Mouse (Mus musculus) liver, embryonic 14.5 days (tissue): ENCODE data around the gene Xpo4. TPM values are rescaled to one million over a fixed set of nuclear protein-coding genes. Genes with fewer than 3 reads are reported as not detected.

Experiments used
- ATAC-seq: fragments of 200-750 bp; cut with Nextera tagmentation; 2 replicates; pipeline ENCODE4 v1.8.0; 2017; ENCODE audit warnings: moderate number of reproducible peaks, mild to moderate bottlenecking, moderate library complexity; ENCODE audit not compliant: insufficient read depth
- DNase-seq, 3 experiments: peaks; one replicate each; pipeline ENCODE4 v3.0.0-alpha.2; 2012 to 2013; ENCODE audit warnings: low read depth in 3 of 3, low spot score in 3 of 3
- H3K27ac ChIP-seq: fragments of 300-500 bp; sonication (generic); 2 replicates; pipeline ENCODE4 v1.5.1; 2014; ENCODE audit warnings: moderate library complexity, mild to moderate bottlenecking, control low read depth, inconsistent platforms
- H3K27me3 ChIP-seq: fragments of 300-500 bp; sonication (generic); 2 replicates; pipeline ENCODE4 v1.6.1; 2014; ENCODE audit warnings: mild to moderate bottlenecking, low read length, moderate library complexity; ENCODE audit not compliant: control insufficient read depth, insufficient read depth
- H3K36me3 ChIP-seq: fragments of 300-500 bp; sonication (generic); replicated peaks from 2 replicates; pipeline ENCODE4 v1.6.1; 2014; ENCODE audit warnings: low read depth; ENCODE audit not compliant: control insufficient read depth, insufficient read depth
- H3K4me1 ChIP-seq, 2 experiments: fragments of 200-500 bp in 1 of 2; fragments of 300-500 bp in 1 of 2; sonication (generic) in 1 of 2; replicated peaks; 2 replicates each; pipeline ENCODE4 v1.6.1; 2012 to 2014; ENCODE audit warnings: antibody characterized with exemption in 1 of 2, inconsistent platforms in 1 of 2, low read length in 1 of 2; ENCODE audit not compliant: control insufficient read depth in 2 of 2, insufficient read depth in 2 of 2
- H3K4me2 ChIP-seq: fragments of 300-500 bp; sonication (generic); 2 replicates; pipeline ENCODE4 v1.6.1; 2014; ENCODE audit warnings: low read depth, mild to moderate bottlenecking, control low read depth, moderate library complexity
- H3K4me3 ChIP-seq, 2 experiments: fragments of 200-500 bp in 1 of 2; fragments of 300-500 bp in 1 of 2; sonication (generic) in 1 of 2; 2 replicates each; pipeline ENCODE4 v1.5.1; 2012 to 2014; ENCODE audit warnings: low read depth in 2 of 2, low read length in 2 of 2, mild to moderate bottlenecking in 2 of 2, control low read depth in 1 of 2, inconsistent platforms in 1 of 2, moderate library complexity in 1 of 2; ENCODE audit not compliant: insufficient read depth in 1 of 2
- H3K9ac ChIP-seq: fragments of 300-500 bp; sonication (generic); replicated peaks from 2 replicates; pipeline ENCODE4 v1.6.1; 2014; ENCODE audit warnings: mild to moderate bottlenecking, control low read depth, moderate library complexity
- H3K9me3 ChIP-seq: fragments of 300-500 bp; sonication (generic); 2 replicates; pipeline ENCODE4 v1.6.1; 2016; ENCODE audit warnings: low read length, mixed read lengths; ENCODE audit not compliant: control insufficient read depth
- CTCF ChIP-seq: IDR thresholded peaks from 2 replicates; pipeline ENCODE4 v1.5.1; 2016; ENCODE audit warnings: antibody characterized with exemption, low read depth, control low read depth
- EP300 ChIP-seq: IDR thresholded peaks from 2 replicates; pipeline ENCODE4 v1.6.1; 2016; ENCODE audit warnings: antibody characterized with exemption, low read depth
- WGBS: fragments of 180-500 bp; shearing (Covaris S2); extraction: QIAGEN DNeasy Blood & Tissue Kit; methylation state at CpG from one replicate; pipeline ENCODE4 v1.1.7; 2014; ENCODE audit not compliant: insufficient replicate concordance; 5-methylcytosine and 5-hydroxymethylcytosine counted together
- polyA plus RNA-seq, 2 experiments: library from polyadenylated mRNA; depleted of rRNA in 1 of 2; stranded (reverse) in 1 of 2; unstranded in 1 of 2; fragments of >200 nt; fragmentation: Nextera tagmentation in 1 of 2; extraction: Ambion mirVana in 1 of 2; gene quantifications; 2 replicates each; pipeline versions ENCODE4 v1.2.1 to v1.2.3; 2012 to 2014

Gene Xpo4
- polyA plus RNA-seq, 2 experiments = 6.8 to 14.5 TPM

DNA sequence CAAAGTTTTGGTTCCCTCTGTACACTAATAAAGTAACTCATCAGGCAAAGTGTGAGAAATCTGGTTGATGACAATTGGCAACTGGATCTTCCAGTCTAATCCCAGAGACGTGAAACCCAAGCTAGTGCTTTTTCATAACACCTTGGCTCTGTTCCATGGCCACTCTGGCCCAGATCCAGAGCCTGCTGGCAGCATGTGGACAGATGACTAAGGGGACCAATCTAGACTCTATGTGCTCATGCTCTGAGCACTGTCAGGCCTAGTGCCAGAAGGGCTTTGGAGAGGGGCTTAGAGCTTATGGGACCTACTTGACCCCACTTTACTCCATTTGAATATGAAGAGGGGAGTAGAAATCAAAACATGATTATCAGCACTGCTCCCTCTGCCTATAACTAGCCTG is 57.7 kb downstream of the Xpo4 start:
- Histone ChIP-seq H3K36me3 (peaks cover 14% of the 10 kb centered on the region), H3K27ac (no peak overlapping the region), H3K27me3 (no peaks in the 10 kb centered on the region), H3K9ac (no peak overlapping the region), H3K4me3 (no peak overlapping the region), H3K4me1 (no peaks in the 10 kb centered on the region; a peak in 1 of 4 replicates), H3K4me2 (no peak overlapping the region), H3K9me3 (no peaks in the 10 kb centered on the region)
- no peak for DNase-seq
- TF ChIP-seq CTCF (no peak), EP300 (no peak)
- no peak for ATAC-seq
- WGBS = 68% methylated on average over 1 of the region's 1 CpGs

GRCm38 (mm10) chr14:57606663-57607365 is 58.4 kb downstream of the Xpo4 start:
- H3K36me3 ChIP-seq = peaks cover 19% of the 10 kb centered on the region
- no peak overlapping the region for H3K9ac ChIP-seq
- H3K9me3 ChIP-seq = no peaks in the 10 kb centered on the region
- no peak overlapping the region for H3K27ac ChIP-seq
- no peaks in the 10 kb centered on the region for H3K27me3 ChIP-seq
- H3K4me3 ChIP-seq = no peak overlapping the region
- TF ChIP-seq CTCF = no peak
- TF ChIP-seq EP300 = no peak
- H3K4me2 ChIP-seq = no peak overlapping the region
- ATAC-seq (no peak), DNase-seq (no peak)
- WGBS = 72% methylated on average over 8 of the region's 8 CpGs
- no peaks in the 10 kb centered on the region; a peak in 1 of 4 replicates for H3K4me1 ChIP-seq

DNA sequence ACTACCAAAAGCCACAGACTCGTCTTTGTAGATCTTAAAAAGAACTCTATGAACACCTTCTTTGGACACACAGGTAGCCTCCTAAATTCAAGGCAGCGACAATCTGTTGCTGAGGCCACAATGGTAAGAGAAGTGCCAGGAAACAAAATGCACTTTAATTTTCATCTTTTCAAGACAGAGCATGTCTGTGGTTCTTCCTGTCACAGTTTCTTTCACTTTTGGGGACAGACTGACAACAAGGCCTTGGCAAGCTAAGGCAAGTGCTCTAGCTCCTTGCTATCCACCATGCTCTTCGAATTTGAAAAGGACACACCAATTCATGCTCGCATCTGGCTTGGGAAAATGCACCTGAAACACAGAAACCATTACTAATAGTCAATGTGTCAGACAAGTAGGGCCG is 72.0 kb downstream of the Xpo4 start:
- no peak overlapping the region for H3K27ac ChIP-seq
- no peak overlapping the region for H3K4me2 ChIP-seq
- H3K36me3 ChIP-seq = peaks cover 59% of the 10 kb centered on the region
- no peaks in the 10 kb centered on the region for H3K9me3 ChIP-seq
- TF ChIP-seq CTCF (no peak), EP300 (no peak)
- WGBS = 77% methylated on average over 5 of the region's 5 CpGs
- no peak for ATAC-seq
- no peak overlapping the region for H3K9ac ChIP-seq
- DNase-seq = no peak
- H3K4me1 ChIP-seq = no peaks in the 10 kb centered on the region
- H3K27me3 ChIP-seq = no peaks in the 10 kb centered on the region
- no peak overlapping the region for H3K4me3 ChIP-seq

DNA sequence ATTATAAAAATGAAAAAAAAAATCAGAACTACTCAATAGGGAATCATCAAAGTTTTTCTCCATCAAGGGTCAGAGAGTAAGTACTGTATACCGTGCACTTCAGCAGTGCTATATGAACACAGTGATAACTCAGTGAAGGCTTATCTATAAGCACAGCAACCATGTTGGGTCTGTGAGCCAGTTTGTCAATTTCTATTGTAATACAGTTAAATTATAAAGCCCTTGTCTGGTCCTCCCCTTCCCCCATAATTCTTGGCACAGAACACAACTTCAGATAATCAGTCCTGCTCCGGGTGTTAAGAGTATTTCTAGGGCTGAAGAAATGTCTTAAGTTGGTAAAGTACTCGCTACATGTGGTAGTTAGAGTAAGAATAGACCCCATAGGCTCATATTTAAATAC is 73.4 kb downstream of the Xpo4 start:
- WGBS = 66% methylated on average over 3 of the region's 3 CpGs
- H3K4me3 ChIP-seq = no peak overlapping the region
- H3K4me1 ChIP-seq = no peaks in the 10 kb centered on the region
- ATAC-seq (no peak), DNase-seq (no peak)
- no peak overlapping the region for H3K27ac ChIP-seq
- H3K27me3 ChIP-seq = no peaks in the 10 kb centered on the region
- TF ChIP-seq CTCF = no peak
- TF ChIP-seq EP300 = no peak
- no peak overlapping the region for H3K4me2 ChIP-seq
- H3K9me3 ChIP-seq = no peaks in the 10 kb centered on the region
- H3K36me3 ChIP-seq = peaks cover 68% of the 10 kb centered on the region
- no peak overlapping the region for H3K9ac ChIP-seq

DNA sequence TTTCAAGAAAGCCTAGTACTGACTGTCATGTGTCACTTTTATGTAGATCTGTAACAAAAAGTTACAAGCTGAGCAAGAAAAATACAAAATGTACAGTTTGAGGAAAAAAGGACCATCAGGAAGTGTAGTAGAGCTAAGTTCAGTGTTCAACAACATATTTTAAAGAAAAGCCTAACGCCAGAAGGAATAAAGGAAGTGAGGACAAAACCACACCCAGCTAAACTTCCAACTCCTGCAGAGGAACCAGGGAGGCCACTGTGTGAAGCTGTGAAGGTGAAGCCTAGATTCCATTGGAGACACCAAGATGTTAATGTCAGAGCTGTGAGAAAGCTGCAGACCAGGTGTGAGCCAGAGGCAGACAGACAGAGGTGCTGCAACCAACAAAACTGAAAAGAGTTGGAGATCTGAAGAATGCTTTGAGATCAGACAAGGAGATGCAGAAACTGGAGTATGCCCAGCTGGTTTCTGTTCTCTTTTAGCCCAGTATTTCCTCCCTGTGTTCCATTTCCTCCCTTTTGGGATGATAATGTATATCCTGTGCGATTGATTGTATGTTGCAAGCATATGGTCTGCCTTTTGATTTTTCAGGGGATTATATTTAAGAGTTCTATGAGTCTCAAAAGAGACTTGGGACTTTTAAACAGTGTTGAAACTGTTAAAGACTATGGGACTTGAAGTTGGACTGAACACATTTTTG is 88.7 kb downstream of the Xpo4 start:
- Histone ChIP-seq H3K27me3 (no peaks in the 10 kb centered on the region), H3K4me3 (no peak overlapping the region), H3K9ac (no peak overlapping the region), H3K4me1 (no peaks in the 10 kb centered on the region), H3K9me3 (no peaks in the 10 kb centered on the region), H3K4me2 (no peak overlapping the region), H3K36me3 (peaks cover 5% of the 10 kb centered on the region), H3K27ac (no peak overlapping the region)
- 78% methylated on average over 2 of the region's 2 CpGs for WGBS
- ATAC-seq (no peak), DNase-seq (no peak)
- TF ChIP-seq CTCF = no peak
- TF ChIP-seq EP300 = no peak
